Comparison of ENCODE assay signal across 1 mouse cellular context in genomic region chr17:27856798-27857648, GRCm38 (mm10).
A peak's percentile ranks its signal among the peaks of the same experiment; 100 is the strongest.
TF ChIP-seq lines count a peak whose summit lies in the region.

No protein-coding gene starts in this region.

TF ChIP-seq in CH12.LX, 34 proteins besides CTCF, POLR2A, EP300 and RAD21 (continued from another document):
- TF ChIP-seq IRF4 (IDR thresholded peaks at IDR 0.05; ENCODE audit: low read depth, low read length) (no peak), KAT2A (IDR thresholded peaks at IDR 0.05; ENCODE audit: insufficient replicate concordance, low read length) (no peak), SIN3A (IDR thresholded peaks at IDR 0.05; ENCODE audit: low read length) (0 out of 2 replicates have a peak, but pooled peaks have one; percentile 48), TCF12 (IDR thresholded peaks at IDR 0.05; ENCODE audit: low read depth, low read length) (no peak), POLR2AphosphoS2 (IDR thresholded peaks at IDR 0.05; ENCODE audit: low read depth, low read length) (no peak), MXI1 (IDR thresholded peaks at IDR 0.05; ENCODE audit: low read depth, low read length) (peak; percentile 28; the same call in 1 of the 2 replicates), JUN (IDR thresholded peaks at IDR 0.05; ENCODE audit: insufficient read depth, low read depth, low read length) (no peak), USF2 (conservative IDR thresholded peaks at IDR 0.05; ENCODE audit: low read depth, low read length) (no peak), BHLHE40 (IDR thresholded peaks at IDR 0.05; ENCODE audit: low read depth, low read length) (no peak), NRF1 (IDR thresholded peaks at IDR 0.05; ENCODE audit: low read depth, low read length) (no peak)
